Mouse (Mus musculus): ENCODE measurements around the gene Galk2. TPM values are rescaled to one million over a fixed set of nuclear protein-coding genes. Genes with fewer than 3 reads are reported as not detected.

Gene Galk2
- polyA plus RNA-seq, 1 experiment from 2014 or later: 9.6 TPM

GRCm38 (mm10) chr2:126031186-126031900 lies 172.4 kb downstream of the Galk2 start:
- WGBS (ENCODE audit: insufficient replicate concordance): 55% methylated on average over 8 of the region's 8 CpGs
- no peaks in the 10 kb centered on the region for H3K4me1 ChIP-seq (ENCODE audit: insufficient read depth)
- H3K4me3 ChIP-seq (ENCODE audit: low read depth, low read length): no peak overlapping the region
- no peak overlapping the region for H3K4me2 ChIP-seq (ENCODE audit: low read depth, low read length)
- H3K36me3 ChIP-seq (replicated peaks; ENCODE audit: insufficient read depth, low read length): no peaks in the 10 kb centered on the region
- H3K27me3 ChIP-seq (ENCODE audit: insufficient read depth, low read length): no peaks in the 10 kb centered on the region
- no peak for DNase-seq
- no peak overlapping the region for H3K9ac ChIP-seq (replicated peaks)
- no peaks in the 10 kb centered on the region for H3K9me3 ChIP-seq (ENCODE audit: low read length)
- no peak overlapping the region for H3K27ac ChIP-seq (ENCODE audit: low read depth)
- ATAC-seq: no peak
- TF ChIP-seq EP300 (IDR thresholded peaks at IDR 0.05; ENCODE audit: low read depth) (no peak), CTCF (IDR thresholded peaks at IDR 0.05; ENCODE audit: low read depth) (no peak)

- Histone ChIP-seq H3K27me3 (ENCODE audit: insufficient read depth, low read length) (no peaks in the 10 kb centered on the region), H3K4me3 (ENCODE audit: low read depth, low read length) (no peak overlapping the region), H3K9ac (replicated peaks) (no peak overlapping the region), H3K27ac (ENCODE audit: low read depth) (no peak overlapping the region), H3K36me3 (replicated peaks; ENCODE audit: insufficient read depth, low read length) (no peaks in the 10 kb centered on the region), H3K4me2 (ENCODE audit: low read depth, low read length) (no peak overlapping the region), H3K4me1 (ENCODE audit: insufficient read depth) (no peaks in the 10 kb centered on the region), H3K9me3 (ENCODE audit: low read length) (no peaks in the 10 kb centered on the region)
- TF ChIP-seq EP300 (IDR thresholded peaks at IDR 0.05; ENCODE audit: low read depth) (no peak), CTCF (IDR thresholded peaks at IDR 0.05; ENCODE audit: low read depth) (peak; percentile 61)
- WGBS (ENCODE audit: insufficient replicate concordance): 72% methylated on average over 8 of the region's 8 CpGs
- no peak for ATAC-seq
- no peak for DNase-seq
Observed at GRCm38 (mm10) chr2:126033114-126033972, 174.4 kb downstream of the Galk2 start.

Other genes starting within 250 kb of the Galk2 start
- gene Cep152, start 234.0 kb upstream of the Galk2 start, polyA plus RNA-seq (2015; fragmentation: Nextera tagmentation; extraction: Ambion mirVana): 1.8 and 2.4 TPM in 2 replicates
- 27.9 and 30.7 TPM in 2 replicates for gene Eid1, start 186.0 kb upstream of the Galk2 start, polyA plus RNA-seq (2015; fragmentation: Nextera tagmentation; extraction: Ambion mirVana)
- 0.26 and 0.32 TPM in 2 replicates for gene Shc4, start 135.0 kb upstream of the Galk2 start, polyA plus RNA-seq (2015; fragmentation: Nextera tagmentation; extraction: Ambion mirVana)
- gene Secisbp2l, start 76.2 kb upstream of the Galk2 start, polyA plus RNA-seq (2015; fragmentation: Nextera tagmentation; extraction: Ambion mirVana): 5.7 TPM in 2 replicates
- gene Cops2, start within 50 bp of the Galk2 start, polyA plus RNA-seq (2015; fragmentation: Nextera tagmentation; extraction: Ambion mirVana): 20.4 and 21.5 TPM in 2 replicates
- 0.06 TPM in 1 of 2 replicates, not detected in the other for gene Fgf7, start 175.5 kb downstream of the Galk2 start, polyA plus RNA-seq (2015; fragmentation: Nextera tagmentation; extraction: Ambion mirVana)

Measured in liver, postnatal 0 days (tissue).